Mouse (Mus musculus) MEL (cell line): ENCODE results near the gene Atp1a2.

Experiments
- CTCF ChIP-seq, 3 experiments: IDR thresholded peaks in 2 of 3; conservative IDR thresholded peaks in 1 of 3; 2 replicates each; pipeline ENCODE4 v1.5.1; 2011 to 2012; ENCODE audit warnings: low read length in 3 of 3, low read depth in 2 of 3, mild to moderate bottlenecking in 2 of 3, improper control_type of control experiment in 1 of 3, inconsistent platforms in 1 of 3, mixed read lengths in 1 of 3, moderate library complexity in 1 of 3; ENCODE audit not compliant: control insufficient read depth in 1 of 3, insufficient read depth in 1 of 3, poor library complexity in 1 of 3, severe bottlenecking in 1 of 3
- E2F4 ChIP-seq: IDR thresholded peaks from 2 replicates; pipeline ENCODE4 v1.6.1; 2011; ENCODE audit warnings: low read depth, low read length, improper control_type of control experiment, borderline replicate concordance
- GATA1 ChIP-seq: IDR thresholded peaks from 2 replicates; pipeline ENCODE4 v1.6.1; 2011; ENCODE audit warnings: low read depth, low read length, improper control_type of control experiment
- MAZ ChIP-seq: IDR thresholded peaks from 2 replicates; pipeline ENCODE4 v1.6.1; 2012; ENCODE audit warnings: low read depth, mild to moderate bottlenecking, inconsistent platforms, low read length, improper control_type of control experiment
- POLR2A ChIP-seq, 2 experiments: IDR thresholded peaks; 2 replicates each; pipeline ENCODE4 v1.6.1; 2011 to 2012; ENCODE audit warnings: low read length in 2 of 2, mild to moderate bottlenecking in 2 of 2, control low read depth in 1 of 2, improper control_type of control experiment in 1 of 2, low read depth in 1 of 2, moderate library complexity in 1 of 2; ENCODE audit not compliant: control insufficient read depth in 1 of 2, insufficient read depth in 1 of 2, poor library complexity in 1 of 2

- TF ChIP-seq E2F4 (no peak), CTCF (IDR thresholded peaks at IDR 0.05 in 2 of 3, conservative IDR thresholded peaks at IDR 0.05 in 1 of 3; ENCODE audit: control insufficient read depth in 1 of 3, insufficient read depth in 1 of 3, low read depth in 2 of 3, low read length in 3 of 3, poor library complexity in 1 of 3, severe bottlenecking in 1 of 3) (no peak), POLR2A (IDR thresholded peaks at IDR 0.05; ENCODE audit: control insufficient read depth in 1 of 2, insufficient read depth in 1 of 2, low read depth in 1 of 2, low read length in 2 of 2, poor library complexity in 1 of 2) (no peak), MAZ (no peak), GATA1 (no peak)
These were observed 46.0 kb upstream of the Atp1a2 start for GRCm38 (mm10) chr1:172343914-172344313.
